Mouse (Mus musculus) frontal cortex, postnatal 36 days (tissue): ENCODE data around the gene Ssbp3.
A peak's percentile ranks its signal among the peaks of the same experiment; 100 is the strongest.

Source experiments
- DNase-seq, 2 experiments: peaks; one replicate each; pipeline ENCODE4 v3.0.0; 2022; ENCODE audit warnings: low spot score in 2 of 2

Ssbp3 gene

GRCm38 (mm10) chr4:106934931-106935582 is 24.6 kb downstream of the Ssbp3 start:
- DNase-seq: peak in 1 of 2 experiments; percentile 55

- no peak for DNase-seq
These were observed 25.1 kb downstream of the Ssbp3 start for GRCm38 (mm10) chr4:106935583-106935935.

- DNase-seq: no peak
These were observed 25.5 kb downstream of the Ssbp3 start for GRCm38 (mm10) chr4:106936041-106936440.

GRCm38 (mm10) chr4:106936741-106937140 is 26.2 kb downstream of the Ssbp3 start:
- no peak for DNase-seq

- no peak for DNase-seq
These were observed 28.2 kb downstream of the Ssbp3 start for GRCm38 (mm10) chr4:106938506-106939222.

GRCm38 (mm10) chr4:106939223-106939918 is 28.9 kb downstream of the Ssbp3 start:
- no peak for DNase-seq

- DNase-seq: no peak
These were observed 29.4 kb downstream of the Ssbp3 start for GRCm38 (mm10) chr4:106939919-106940227.

GRCm38 (mm10) chr4:106940945-106941344 is 30.4 kb downstream of the Ssbp3 start:
- no peak for DNase-seq

GRCm38 (mm10) chr4:106941475-106941874 is 31.0 kb downstream of the Ssbp3 start:
- DNase-seq: no peak

- DNase-seq: no peak
These were observed 32.0 kb downstream of the Ssbp3 start for GRCm38 (mm10) chr4:106942491-106942890.

GRCm38 (mm10) chr4:106943627-106944026 is 33.1 kb downstream of the Ssbp3 start:
- no peak for DNase-seq

GRCm38 (mm10) chr4:106944898-106945297 is 34.4 kb downstream of the Ssbp3 start:
- no peak for DNase-seq

- no peak for DNase-seq
These were observed 37.2 kb downstream of the Ssbp3 start for GRCm38 (mm10) chr4:106947741-106948140.

- no peak for DNase-seq
These were observed 38.0 kb downstream of the Ssbp3 start for GRCm38 (mm10) chr4:106948546-106948945.

GRCm38 (mm10) chr4:106949200-106949599 is 38.7 kb downstream of the Ssbp3 start:
- no peak for DNase-seq

- DNase-seq: no peak
These were observed 40.3 kb downstream of the Ssbp3 start for GRCm38 (mm10) chr4:106950801-106951200.

GRCm38 (mm10) chr4:106951455-106951854 is 41.0 kb downstream of the Ssbp3 start:
- DNase-seq: no peak

- DNase-seq: no peak
These were observed 42.7 kb downstream of the Ssbp3 start for GRCm38 (mm10) chr4:106953221-106953620.

- no peak for DNase-seq
These were observed 43.3 kb downstream of the Ssbp3 start for GRCm38 (mm10) chr4:106953760-106954159.

- peak; percentile 68 to 77 for DNase-seq
These were observed 45.5 kb downstream of the Ssbp3 start for GRCm38 (mm10) chr4:106955729-106956712.

- DNase-seq: no peak
These were observed 47.6 kb downstream of the Ssbp3 start for GRCm38 (mm10) chr4:106958117-106958516.

- no peak for DNase-seq
These were observed 48.1 kb downstream of the Ssbp3 start for GRCm38 (mm10) chr4:106958561-106958960.
